Mouse (Mus musculus) A20 (cell line): ENCODE results near the gene Ccdc13.
A peak's percentile ranks its signal among the peaks of the same experiment; 100 is the strongest.

Experiments
- DNase-seq: peaks from one replicate; pipeline ENCODE4 v3.0.0-alpha.2; 2011; ENCODE audit warnings: low read depth, low spot score

Gene Ccdc13

GRCm38 (mm10) chr9:121802747-121803146, 36.5 kb downstream of the Ccdc13 start:
- no peak for DNase-seq

- DNase-seq: no peak
Measured at GRCm38 (mm10) chr9:121798887-121799520, 40.3 kb downstream of the Ccdc13 start.

GRCm38 (mm10) chr9:121797722-121798121, 41.5 kb downstream of the Ccdc13 start:
- no peak for DNase-seq

- no peak for DNase-seq
Measured at GRCm38 (mm10) chr9:121794972-121795539, 44.2 kb downstream of the Ccdc13 start.

GRCm38 (mm10) chr9:121791757-121792521, 47.3 kb downstream of the Ccdc13 start, which contains the start of gene Hhatl:
Gene Hhatl, minus strand, starts transcription at chr9:121792507.
- no peak for DNase-seq

GRCm38 (mm10) chr9:121791206-121791605, 48.1 kb downstream of the Ccdc13 start:
- peak; percentile 14 for DNase-seq

- no peak for DNase-seq
Measured at GRCm38 (mm10) chr9:121786359-121786758, 52.9 kb downstream of the Ccdc13 start.

GRCm38 (mm10) chr9:121785261-121785660, 54.0 kb downstream of the Ccdc13 start:
- no peak for DNase-seq

GRCm38 (mm10) chr9:121784801-121785200, 54.5 kb downstream of the Ccdc13 start:
- no peak for DNase-seq

- no peak for DNase-seq
Measured at GRCm38 (mm10) chr9:121778066-121778624, 61.1 kb downstream of the Ccdc13 start.

GRCm38 (mm10) chr9:121777484-121778065, 61.7 kb downstream of the Ccdc13 start, which contains the start of gene Klhl40:
Gene Klhl40, plus strand, starts transcription at chr9:121777607.
- DNase-seq: no peak

- DNase-seq: no peak
Measured at GRCm38 (mm10) chr9:121776511-121776910, 62.8 kb downstream of the Ccdc13 start.

- no peak for DNase-seq
Measured at GRCm38 (mm10) chr9:121775951-121776350, 63.3 kb downstream of the Ccdc13 start.

- DNase-seq: no peak
Measured at GRCm38 (mm10) chr9:121772412-121772811, 66.8 kb downstream of the Ccdc13 start.

GRCm38 (mm10) chr9:121765166-121765855, 74.0 kb downstream of the Ccdc13 start:
- no peak for DNase-seq

GRCm38 (mm10) chr9:121763716-121764115, 75.5 kb downstream of the Ccdc13 start:
- no peak for DNase-seq

GRCm38 (mm10) chr9:121762761-121763160, 76.5 kb downstream of the Ccdc13 start:
- no peak for DNase-seq

GRCm38 (mm10) chr9:121762248-121762647, 77.0 kb downstream of the Ccdc13 start:
- no peak for DNase-seq

GRCm38 (mm10) chr9:121761787-121762186, 77.5 kb downstream of the Ccdc13 start:
- no peak for DNase-seq

- no peak for DNase-seq
Measured at GRCm38 (mm10) chr9:121761091-121761665, 78.1 kb downstream of the Ccdc13 start.
